Mouse (Mus musculus) layer of hippocampus, adult 11-12 months (tissue): Measurements from ENCODE around the gene Arl8a.

Experiments used
- DNase-seq: peaks from one replicate; pipeline ENCODE4 v3.0.0; 2022; ENCODE audit warnings: low spot score

The Arl8a gene

DNA sequence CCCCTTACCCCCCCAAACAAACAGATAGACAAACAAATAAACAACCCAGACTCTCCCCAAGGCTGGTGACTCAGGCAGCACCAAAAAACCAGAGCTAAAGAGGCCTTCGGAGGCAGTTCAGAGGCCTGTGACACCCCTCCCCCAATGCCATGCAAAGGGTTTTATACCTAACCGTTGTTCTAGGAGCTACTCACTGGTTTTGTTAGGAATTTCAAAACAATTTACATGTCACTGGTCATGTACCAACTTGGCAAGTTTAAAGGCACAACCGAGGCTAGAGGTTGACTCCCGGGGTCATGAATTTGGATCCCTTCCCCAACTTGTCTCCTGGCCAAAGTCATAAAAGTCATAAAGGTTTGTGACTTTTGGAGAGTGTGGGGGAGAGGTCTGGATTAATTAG lies 53.8 kb downstream of the Arl8a start:
- no peak for DNase-seq

DNA sequence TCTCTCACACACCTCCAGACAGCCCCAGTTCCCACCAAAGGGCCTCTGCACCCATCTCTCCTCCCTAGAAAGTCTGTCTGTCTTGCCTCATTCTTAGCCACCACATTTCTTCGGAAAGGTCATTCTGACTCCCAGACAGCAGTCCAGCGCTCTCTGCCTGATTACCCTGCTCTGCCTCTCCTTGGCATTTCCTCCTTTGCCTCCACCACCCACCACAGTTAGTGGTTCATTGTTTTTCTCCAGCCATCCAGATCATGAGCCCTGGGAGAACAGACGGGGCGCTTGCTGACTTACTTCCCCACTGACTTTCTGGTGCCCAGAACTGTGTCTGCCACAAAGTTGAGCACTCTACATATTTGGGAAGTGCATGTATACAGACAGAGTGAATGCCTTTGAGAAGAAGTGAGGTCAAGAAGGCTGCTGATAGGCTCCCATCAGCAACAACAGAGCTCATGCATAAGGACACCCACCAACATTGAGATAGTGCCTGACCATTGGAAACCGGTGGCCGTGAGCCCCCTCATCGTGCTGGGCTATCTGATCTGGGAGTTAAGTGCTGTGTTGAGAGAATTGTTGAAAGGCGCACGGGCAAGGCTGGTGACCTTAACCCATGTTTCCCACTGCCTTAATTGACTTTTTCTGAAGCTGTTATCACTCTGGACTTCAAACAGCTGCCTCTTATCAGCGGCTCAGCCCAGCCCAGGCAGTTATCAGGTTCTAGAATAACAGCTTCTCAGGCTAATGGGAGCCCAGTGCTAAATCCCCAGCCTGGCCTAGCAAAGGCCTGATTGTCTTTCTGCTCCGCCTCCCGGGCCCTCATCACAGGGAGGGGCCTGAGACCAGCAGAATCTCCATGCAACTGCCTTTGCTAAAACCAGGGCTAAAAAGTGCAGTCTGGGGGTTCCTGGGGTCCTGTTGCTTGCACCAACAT lies 57.8 kb downstream of the Arl8a start:
- no peak for DNase-seq

DNA sequence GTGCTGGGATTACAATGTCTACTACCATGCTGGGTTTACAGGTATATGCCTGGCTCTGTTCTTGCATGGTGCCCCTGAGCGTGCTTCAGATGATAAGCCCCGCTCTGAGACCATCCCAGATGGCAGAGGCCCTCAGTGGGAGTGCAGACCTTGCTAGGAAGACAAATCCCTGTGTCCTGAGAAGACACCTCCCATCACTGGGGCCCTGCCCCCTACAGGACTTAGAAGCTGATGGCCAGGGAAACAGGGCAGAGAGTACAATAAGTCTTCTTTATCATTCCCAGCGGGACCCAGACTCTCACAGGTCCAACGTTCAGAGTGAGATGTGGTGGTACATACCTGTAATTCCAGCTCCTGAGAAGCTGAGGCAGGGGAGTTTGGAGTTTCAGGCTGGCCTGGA lies 58.6 kb downstream of the Arl8a start:
- DNase-seq = no peak
